ENCODE assay signal across 13 mouse cellular contexts in genomic region chr16:90550058-90550795, GRCm38 (mm10).
"Had no signal": no experiment of that assay in that cellular context is flagged by ENCODE, and none has a peak within 500 bp of the region (broad histone marks: within the 10 kb centered on the region; RNA-seq: fewer than 3 reads in every experiment).

No protein-coding gene starts in this region.

- H3K9ac ChIP-seq: limb, embryonic 13.5 days; liver, embryonic 15.5 days had no signal

- H3K4me3 ChIP-seq: limb, embryonic 13.5 days; liver, embryonic 15.5 days; megakaryocyte, embryonic 14.5 days had no signal

- H3K27me3 ChIP-seq: liver, embryonic 15.5 days had no signal

- H3K4me2 ChIP-seq: limb, embryonic 13.5 days; liver, embryonic 15.5 days; midbrain, embryonic 11.5 days had no signal

- H3K4me1 ChIP-seq: liver, embryonic 15.5 days; megakaryocyte, embryonic 14.5 days had no signal

- DNase-seq: kidney, adult 11 months; kidney, adult 9 months; kidney, postnatal 36 days; lung, adult 2 months; lung, postnatal 4 days; thymus, postnatal 4 days had no signal

- H3K36me3 ChIP-seq: limb, embryonic 13.5 days; liver, embryonic 15.5 days had no signal

- ATAC-seq: midbrain, embryonic 16.5 days had no signal

- H3K27ac ChIP-seq: kidney, postnatal 0 days; limb, embryonic 13.5 days; liver, embryonic 15.5 days; stomach, postnatal 0 days had no signal

- H3K9me3 ChIP-seq: liver, embryonic 15.5 days had no signal
